Mouse (Mus musculus) liver, adult 2 months (tissue): Measurements from ENCODE around the gene Poc1a. TPM values are rescaled to one million over a fixed set of nuclear protein-coding genes. Genes with fewer than 3 reads are reported as not detected.

ENCODE experiments used
- DNase-seq: peaks from one replicate; pipeline ENCODE4 v3.0.0-alpha.2; 2011; ENCODE audit warnings: low read depth, low spot score; ENCODE audit errors: extremely low read depth
- H3K27ac ChIP-seq: fragments of 200-500 bp; replicated peaks from 2 replicates; pipeline ENCODE4 v1.5.1; 2012; ENCODE audit warnings: low read depth, mild to moderate bottlenecking, control low read depth, inconsistent platforms, low read length; ENCODE audit not compliant: insufficient read depth
- H3K27me3 ChIP-seq: fragments of 200-500 bp; 2 replicates; pipeline ENCODE4 v1.6.1; 2012; ENCODE audit warnings: mild to moderate bottlenecking, moderate library complexity, low read length, inconsistent platforms; ENCODE audit not compliant: control insufficient read depth, insufficient read depth
- H3K36me3 ChIP-seq: fragments of 200-500 bp; 2 replicates; pipeline ENCODE4 v1.6.1; 2012; ENCODE audit warnings: low read length, inconsistent platforms; ENCODE audit not compliant: control insufficient read depth, insufficient read depth
- H3K4me1 ChIP-seq: fragments of 200-500 bp; 2 replicates; pipeline ENCODE4 v1.6.1; 2011; ENCODE audit warnings: low read length; ENCODE audit not compliant: control insufficient read depth, insufficient read depth
- H3K4me3 ChIP-seq: fragments of 200-500 bp; 2 replicates; pipeline ENCODE4 v1.5.1; 2011; ENCODE audit warnings: low read depth, mild to moderate bottlenecking, control low read depth, low read length, moderate library complexity; ENCODE audit not compliant: insufficient read depth
- H3K79me2 ChIP-seq: fragments of 200-500 bp; 2 replicates; pipeline ENCODE4 v1.6.1; 2012; ENCODE audit warnings: inconsistent platforms, mild to moderate bottlenecking, low read length, moderate library complexity; ENCODE audit not compliant: control insufficient read depth, insufficient read depth
- H3K9ac ChIP-seq: fragments of 200-500 bp; 2 replicates; pipeline ENCODE4 v1.6.1; 2012; ENCODE audit warnings: low read depth, mild to moderate bottlenecking, control low read depth, inconsistent platforms, low read length
- CTCF ChIP-seq: fragments of 200-500 bp; IDR thresholded peaks from 2 replicates; pipeline ENCODE4 v1.5.1; 2011; ENCODE audit warnings: low read depth, low read length, control low read depth
- POLR2A ChIP-seq: fragments of 200-500 bp; IDR thresholded peaks from 2 replicates; pipeline ENCODE4 v1.6.1; 2011; ENCODE audit warnings: low read length, control low read depth; ENCODE audit not compliant: insufficient read depth; ENCODE audit errors: extremely low read depth
- WGBS: fragments of 180-500 bp; shearing (Covaris S2); methylation state at CpG from one replicate; pipeline ENCODE4 v1.1.7; 2018; 5-methylcytosine and 5-hydroxymethylcytosine counted together
- polyA plus RNA-seq: library from polyadenylated mRNA; depleted of rRNA; stranded (reverse); fragments of >200 nt; gene quantifications from 2 replicates; pipeline ENCODE4 v1.2.3, GENCODE M21; 2012
- total RNA-seq: library from RNA; depleted of rRNA; stranded (reverse); fragments of >200 nt; gene quantifications from 2 replicates; pipeline ENCODE4 v1.2.3, GENCODE M21; 2014

Gene Poc1a
- total and polyA plus RNA-seq, 2 experiments = 1.8 to 3.9 TPM

- 94% methylated on average over 8 of the region's 8 CpGs for WGBS
- Histone ChIP-seq H3K4me1 (no peaks in the 10 kb centered on the region), H3K27ac (no peak overlapping the region), H3K9ac (no peak overlapping the region), H3K27me3 (no peaks in the 10 kb centered on the region), H3K4me3 (no peak overlapping the region), H3K79me2 (no peaks in the 10 kb centered on the region), H3K36me3 (no peaks in the 10 kb centered on the region)
- no peak for DNase-seq
- no peak for TF ChIP-seq CTCF
- no peak for TF ChIP-seq POLR2A
Measured at GRCm38 (mm10) chr9:106326241-106326640, 45.4 kb downstream of the Poc1a start.

GRCm38 (mm10) chr9:106327125-106327809, 46.4 kb downstream of the Poc1a start:
- H3K4me1 ChIP-seq = no peaks in the 10 kb centered on the region
- H3K27ac ChIP-seq = no peak overlapping the region
- no peaks in the 10 kb centered on the region for H3K27me3 ChIP-seq
- H3K4me3 ChIP-seq = no peak overlapping the region
- no peak for DNase-seq
- no peak overlapping the region for H3K9ac ChIP-seq
- H3K79me2 ChIP-seq = no peaks in the 10 kb centered on the region
- no peaks in the 10 kb centered on the region for H3K36me3 ChIP-seq
- WGBS = 95% methylated on average over 8 of the region's 8 CpGs
- TF ChIP-seq CTCF (no peak), POLR2A (no peak)

DNA sequence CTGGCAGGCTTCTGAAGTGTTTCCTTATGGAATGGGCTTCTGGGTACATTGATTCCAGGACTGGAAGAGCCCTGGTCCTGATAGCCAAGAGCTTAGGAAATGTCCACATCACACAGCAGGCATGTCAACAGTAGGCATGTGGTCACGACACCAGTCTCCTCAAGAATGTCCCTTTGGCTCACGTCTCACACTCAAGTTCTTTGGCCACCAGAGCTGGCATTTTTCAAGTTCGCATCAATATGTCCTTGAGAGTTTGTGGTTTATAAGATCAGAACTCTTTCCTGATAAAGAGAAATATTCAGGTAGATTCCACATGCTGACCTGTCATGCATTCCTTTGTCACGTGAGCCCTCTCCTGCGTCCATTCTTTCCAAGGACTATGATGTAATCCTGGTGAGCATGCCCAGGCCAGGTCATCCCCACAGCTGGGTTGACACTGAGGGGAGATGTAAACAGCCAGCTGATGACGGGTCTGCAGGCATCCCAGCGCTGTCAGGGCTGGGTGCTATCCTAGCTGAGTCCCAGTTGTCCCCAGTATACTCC, 47.3 kb downstream of the Poc1a start:
- no peak overlapping the region for H3K27ac ChIP-seq
- WGBS = 64% methylated on average over 7 of the region's 7 CpGs
- TF ChIP-seq POLR2A = no peak
- no peak for TF ChIP-seq CTCF
- no peak overlapping the region for H3K9ac ChIP-seq
- no peaks in the 10 kb centered on the region for H3K27me3 ChIP-seq
- H3K4me1 ChIP-seq = no peaks in the 10 kb centered on the region
- H3K36me3 ChIP-seq = no peaks in the 10 kb centered on the region
- no peak overlapping the region for H3K4me3 ChIP-seq
- H3K79me2 ChIP-seq = no peaks in the 10 kb centered on the region
- no peak for DNase-seq

DNA sequence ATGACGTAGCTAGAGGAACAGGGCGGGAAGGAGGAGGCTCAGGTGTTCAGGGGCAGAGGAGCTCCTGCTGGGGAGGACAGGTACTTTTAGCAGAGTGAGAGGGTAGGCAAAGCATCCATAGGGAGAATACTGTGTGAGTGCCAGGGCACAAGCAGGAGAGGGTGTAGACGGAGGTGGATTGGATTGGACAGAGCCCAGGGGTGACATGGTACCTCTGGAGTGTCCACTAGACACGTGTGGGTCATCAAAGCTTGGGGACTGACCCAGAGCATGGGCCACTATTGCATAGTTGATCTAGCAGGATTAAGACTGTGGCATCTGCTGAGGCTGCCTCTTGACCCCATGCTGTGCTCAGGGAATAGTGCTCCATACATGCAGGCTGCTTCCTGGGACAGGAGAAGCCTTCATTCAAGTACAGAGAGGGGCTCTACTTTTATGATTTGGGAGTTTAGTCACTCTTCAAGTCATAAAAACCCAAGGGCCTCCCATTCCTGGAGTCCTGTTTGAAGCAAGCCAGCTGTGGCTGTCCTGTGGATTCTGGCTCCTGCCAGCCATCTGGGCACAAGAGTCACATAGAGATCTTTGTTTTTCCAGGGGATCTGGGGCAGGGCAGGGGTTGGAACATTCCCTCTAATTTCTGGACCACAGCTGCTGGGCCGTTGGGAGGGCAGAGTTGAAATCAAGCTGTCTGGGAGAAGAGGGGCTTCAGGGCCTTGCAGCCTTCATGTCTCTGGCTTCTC, 48.1 kb downstream of the Poc1a start:
- H3K27me3 ChIP-seq = no peaks in the 10 kb centered on the region
- WGBS = 91% methylated on average over 5 of the region's 5 CpGs
- H3K36me3 ChIP-seq = no peaks in the 10 kb centered on the region
- no peak overlapping the region for H3K4me3 ChIP-seq
- no peaks in the 10 kb centered on the region for H3K4me1 ChIP-seq
- H3K79me2 ChIP-seq = no peaks in the 10 kb centered on the region
- H3K9ac ChIP-seq = no peak overlapping the region
- TF ChIP-seq CTCF = no peak
- no peak for TF ChIP-seq POLR2A
- DNase-seq = no peak
- no peak overlapping the region for H3K27ac ChIP-seq

DNA sequence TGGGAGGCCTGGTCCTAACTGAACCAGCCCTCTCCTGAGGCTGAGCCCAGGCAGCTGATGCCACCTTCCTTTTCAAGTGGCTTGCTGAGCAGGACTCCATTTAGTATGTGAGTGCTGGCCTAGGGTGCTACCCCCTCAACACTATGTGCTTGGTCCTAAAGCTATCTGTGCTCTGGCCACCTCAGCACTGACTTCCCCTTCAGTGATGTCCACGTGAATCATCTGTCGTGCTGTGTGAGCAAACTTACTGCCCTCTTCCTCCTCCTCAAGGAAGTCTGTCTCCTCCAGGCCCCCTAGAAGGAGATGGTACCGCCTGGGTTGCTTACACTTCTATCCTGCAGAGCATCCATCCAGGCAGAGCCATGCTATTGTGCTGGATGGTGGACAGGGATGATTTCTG, 51.9 kb downstream of the Poc1a start:
- Histone ChIP-seq H3K27ac (no peak overlapping the region), H3K79me2 (no peaks in the 10 kb centered on the region), H3K27me3 (no peaks in the 10 kb centered on the region), H3K36me3 (no peaks in the 10 kb centered on the region), H3K4me3 (no peak overlapping the region), H3K9ac (no peak overlapping the region), H3K4me1 (no peaks in the 10 kb centered on the region)
- 79% methylated on average over 3 of the region's 3 CpGs for WGBS
- DNase-seq = peak; percentile 25
- TF ChIP-seq POLR2A (no peak), CTCF (no peak)

DNA sequence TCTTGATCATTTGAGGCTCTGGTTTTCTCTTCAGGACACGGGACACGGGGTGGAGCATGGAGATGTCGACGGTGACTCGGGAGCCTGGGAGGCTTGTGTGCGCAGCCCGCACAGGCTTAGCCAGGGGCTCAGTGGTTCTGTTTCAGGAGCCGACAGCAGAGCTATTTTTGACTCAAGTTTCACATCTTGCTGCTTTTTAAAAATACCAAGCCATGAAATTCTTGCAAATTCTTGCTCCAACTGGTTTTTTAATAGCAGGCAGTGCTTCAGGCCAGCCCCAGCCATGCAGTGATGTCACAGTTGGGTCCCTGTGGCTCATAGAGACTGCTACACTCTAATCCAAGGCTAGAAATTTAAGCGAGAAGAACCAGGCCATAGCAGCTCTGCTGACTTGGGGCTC, 56.8 kb downstream of the Poc1a start:
- Histone ChIP-seq H3K79me2 (no peaks in the 10 kb centered on the region), H3K36me3 (no peaks in the 10 kb centered on the region), H3K9ac (no peak overlapping the region), H3K4me3 (no peak overlapping the region), H3K27ac (no peak overlapping the region), H3K27me3 (no peaks in the 10 kb centered on the region), H3K4me1 (no peaks in the 10 kb centered on the region)
- WGBS = 97% methylated on average over 9 of the region's 9 CpGs
- DNase-seq = no peak
- no peak for TF ChIP-seq POLR2A
